Mouse (Mus musculus): ENCODE data around the gene Morn1. TPM values are rescaled to one million over a fixed set of nuclear protein-coding genes. Genes with fewer than 3 reads are reported as not detected.
"Not testable (repeated sequence)": the region's sequence is repeated elsewhere in the genome, so short reads cannot be mapped to it uniquely, and the experiment has no call there.

Morn1 gene
- total RNA-seq, 2 experiments from 2014 or later, result 2.8 to 3.0 TPM

- not testable (repeated sequence) for DNase-seq
These were observed 7.6 kb upstream of the Morn1 start for GRCm38 (mm10) chr4:155078808-155079207.

GRCm38 (mm10) chr4:155079666-155080065, 6.7 kb upstream of the Morn1 start:
- DNase-seq, result no peak

- no peak for DNase-seq
These were observed 2.8 kb upstream of the Morn1 start for GRCm38 (mm10) chr4:155083553-155083952.

GRCm38 (mm10) chr4:155084351-155084750, 2.0 kb upstream of the Morn1 start:
- no peak for DNase-seq

- no peak for DNase-seq
These were observed 920 bp upstream of the Morn1 start for GRCm38 (mm10) chr4:155085206-155086107.

GRCm38 (mm10) chr4:155089241-155089640, 2.9 kb downstream of the Morn1 start:
- DNase-seq, result no peak

- no peak for DNase-seq
These were observed 3.8 kb downstream of the Morn1 start for GRCm38 (mm10) chr4:155090147-155090546.

- DNase-seq, result no peak
These were observed 4.5 kb downstream of the Morn1 start for GRCm38 (mm10) chr4:155090688-155091449.

GRCm38 (mm10) chr4:155092718-155093430, 6.5 kb downstream of the Morn1 start:
- no peak for DNase-seq

- DNase-seq, result no peak
These were observed 7.2 kb downstream of the Morn1 start for GRCm38 (mm10) chr4:155093431-155094149.

GRCm38 (mm10) chr4:155094565-155094964, 8.2 kb downstream of the Morn1 start:
- peak; percentile 64 for DNase-seq

GRCm38 (mm10) chr4:155095238-155095900, 9.0 kb downstream of the Morn1 start:
- DNase-seq, result peak; percentile 91

- no peak for DNase-seq
These were observed 9.6 kb downstream of the Morn1 start for GRCm38 (mm10) chr4:155095967-155096366.

- DNase-seq, result no peak
These were observed 11.1 kb downstream of the Morn1 start for GRCm38 (mm10) chr4:155097452-155097851.

- DNase-seq, result peak; percentile 4
These were observed 12.2 kb downstream of the Morn1 start for GRCm38 (mm10) chr4:155098572-155098971.

- DNase-seq, result no peak
These were observed 21.5 kb downstream of the Morn1 start for GRCm38 (mm10) chr4:155107886-155108285.

GRCm38 (mm10) chr4:155109471-155109870, 23.1 kb downstream of the Morn1 start:
- DNase-seq, result no peak

- no peak for DNase-seq
These were observed 27.5 kb downstream of the Morn1 start for GRCm38 (mm10) chr4:155113766-155114410.

- no peak for DNase-seq
These were observed 30.2 kb downstream of the Morn1 start for GRCm38 (mm10) chr4:155116607-155117006.

GRCm38 (mm10) chr4:155117396-155117978, 31.1 kb downstream of the Morn1 start:
- no peak for DNase-seq

GRCm38 (mm10) chr4:155118278-155118677, 31.9 kb downstream of the Morn1 start:
- DNase-seq, result no peak

Measured in heart, postnatal 4 days (tissue).